Comparison of ENCODE assay signal across 12 mouse cellular contexts in the genomic region with DNA sequence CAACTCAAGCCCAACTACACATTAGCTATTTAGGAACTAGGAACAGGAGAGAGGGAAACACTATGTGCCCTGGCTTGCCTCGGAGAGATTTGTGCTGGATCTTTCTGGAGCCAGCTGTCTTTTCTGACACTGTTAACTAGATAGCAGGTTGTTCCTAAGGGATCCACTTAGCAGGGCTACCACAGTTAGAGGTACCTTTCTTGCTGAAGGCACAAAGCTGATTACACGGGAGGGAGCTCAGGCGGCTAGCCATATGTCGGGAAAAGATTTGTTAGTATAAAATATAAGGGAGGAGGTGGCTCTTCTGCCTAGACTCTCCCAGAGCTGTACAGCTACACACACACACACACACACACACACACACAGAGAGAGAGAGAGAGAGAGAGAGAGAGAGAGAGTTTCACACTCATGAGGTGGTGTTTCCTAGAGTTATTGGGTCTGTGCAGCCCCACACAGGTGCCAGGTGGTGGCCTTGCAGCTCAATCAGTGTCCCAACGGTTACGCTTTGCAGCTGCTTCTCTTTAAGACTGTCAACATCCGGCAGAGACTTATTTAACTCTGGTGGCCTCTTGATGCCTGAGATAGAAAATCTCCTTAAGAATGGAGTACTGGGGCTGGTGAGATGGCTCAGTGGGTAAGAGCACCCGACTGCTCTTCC. TPM values are rescaled to one million over a fixed set of nuclear protein-coding genes. Genes with fewer than 3 reads are reported as not detected.
DNase-seq lines count a peak whose midpoint lies in the region; ATAC-seq and TF ChIP-seq lines count a peak whose summit lies in the region.
"Had no signal": no experiment of that assay in that cellular context is flagged by ENCODE, and none has a peak within 500 bp of the region (broad histone marks: within the 10 kb centered on the region; RNA-seq: fewer than 3 reads in every experiment).

No protein-coding gene starts in this region.

- peak overlapping the region; percentile 58 for H3K27ac ChIP-seq in gastrocnemius, adult 2 months
- peak overlapping the region; percentile 72; the same call in 1 of the 2 replicates for H3K27ac ChIP-seq in bone marrow, adult 2 months (ENCODE audit: control insufficient read depth, insufficient read depth, low read depth, low read length, poor library complexity)
- H3K27ac ChIP-seq: embryonic facial prominence, embryonic 12.5 days; layer of hippocampus, adult 2 months had no signal

- DNase-seq in gastrocnemius, adult 2 months = no peak
- DNase-seq in gastrocnemius, postnatal 36 days = no peak
- DNase-seq in A20 (ENCODE audit: low read depth, low spot score) (peak; percentile 94), MN1 (ENCODE audit: low spot score) (no peak)
- no peak for DNase-seq in cerebellum, postnatal 36 days
- DNase-seq in urinary bladder, postnatal 14 days (ENCODE audit: low spot score) = no peak
- DNase-seq: adrenal gland, postnatal 25 days; lung, adult 2 months had no signal

- 55% methylated on average over 8 of the region's 8 CpGs for WGBS in bone marrow, adult 2 months

- no peak for TF ChIP-seq POLR2A in bone marrow, adult 2 months (IDR thresholded peaks at IDR 0.05; ENCODE audit: borderline replicate concordance, control insufficient read depth, low read depth, low read length)

- intact Hi-C loops in gastrocnemius, adult 2 months (cut with DNase I) = no loop called here
- intact Hi-C loops in gastrocnemius, postnatal 36 days (cut with DNase I) = no loop called here

- TF ChIP-seq CTCF in gastrocnemius, adult 2 months (IDR thresholded peaks at IDR 0.05) = no peak
- no peak for TF ChIP-seq CTCF in bone marrow, adult 2 months (IDR thresholded peaks at IDR 0.05; ENCODE audit: control insufficient read depth, insufficient read depth, low read length)

- H3K4me1 ChIP-seq in bone marrow, adult 2 months (ENCODE audit: control insufficient read depth, insufficient read depth, low read length) = peaks cover 6% of the 10 kb centered on the region; the same call in 1 of the 2 replicates

- H3K4me3 ChIP-seq in gastrocnemius, adult 2 months = no peak overlapping the region
- no peak overlapping the region for H3K4me3 ChIP-seq in bone marrow, adult 2 months (replicated peaks; ENCODE audit: control insufficient read depth, low read depth, low read length)
- H3K4me3 ChIP-seq: embryonic facial prominence, embryonic 12.5 days; layer of hippocampus, adult 2 months had no signal

- peak; percentile 71 for ATAC-seq in neutrophil, adult 5-6 weeks (ENCODE audit: extremely low read depth, insufficient number of reproducible peaks, low FRiP score, poor library complexity, severe bottlenecking)

RNA-seq across cellular contexts. Expression of a gene that starts 34.2 kb away (rescaled TPM):
- 10 to 100 TPM; 46.7 to 52.8 TPM for total RNA-seq in gastrocnemius, adult 2 months (2021)
- 10 to 100 TPM; 30.1 to 39.8 TPM for total RNA-seq in gastrocnemius, postnatal 36 days (2021)
- 25.1 and 41.4 TPM in 2 replicates for polyA plus RNA-seq in bone marrow, adult 2 months (2011; ENCODE audit: insufficient read depth, insufficient read length, low replicate concordance, missing spikeins)
- total RNA-seq in neutrophil, adult 5-6 weeks (2017) = 76.4 and 76.9 TPM in 2 replicates
